Mouse (Mus musculus) left cerebral cortex, adult 11 months (tissue): ENCODE measurements around the gene Cse1l.

ENCODE experiments used
- DNase-seq: peaks from one replicate; pipeline ENCODE4 v3.0.0; 2022; ENCODE audit warnings: low spot score

Gene Cse1l

DNA sequence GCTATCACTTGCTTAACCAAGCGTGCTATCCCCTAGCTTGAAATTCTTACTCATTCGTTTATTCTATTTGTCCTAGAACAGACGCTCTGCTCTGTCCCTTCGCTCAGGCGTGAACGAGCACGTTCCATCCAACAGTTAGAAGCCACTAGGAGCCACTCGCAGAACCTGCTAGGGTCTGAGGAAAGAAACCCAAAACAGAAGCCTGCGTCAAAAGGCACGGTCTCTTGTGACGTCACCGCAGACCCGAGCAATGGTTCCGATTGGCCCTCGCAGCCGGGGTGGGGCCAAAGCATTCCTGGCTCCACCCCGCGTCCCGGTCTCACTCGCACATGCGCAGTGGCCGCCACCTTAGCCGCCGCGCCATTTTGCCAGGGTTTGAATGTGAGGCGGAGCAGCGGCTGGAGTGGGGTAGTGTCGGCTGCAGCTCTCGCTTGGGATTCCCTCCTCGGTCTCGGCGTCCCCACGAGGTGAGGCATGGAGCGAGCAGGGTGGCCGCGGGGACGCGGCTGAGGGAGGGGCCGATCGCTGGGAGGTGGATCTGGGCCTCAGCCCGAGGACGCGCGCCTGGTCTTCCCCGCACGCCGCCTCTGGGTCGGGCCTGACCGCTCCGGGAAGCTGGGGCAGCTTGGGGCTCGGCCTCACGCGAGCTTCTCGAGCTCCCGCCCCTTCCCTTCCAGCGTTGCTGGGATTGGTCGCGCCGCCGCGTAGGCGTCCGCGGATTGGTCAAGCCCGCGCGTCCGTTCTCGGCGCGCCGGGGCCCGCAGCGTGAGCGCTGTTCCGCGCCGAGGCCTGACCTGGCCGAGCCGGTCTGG, at the start of gene Cse1l:
TSS of gene Cse1l (plus strand) at position 330 of the 812 bp plus-strand sequence.
- peak; percentile 96 for DNase-seq

DNA sequence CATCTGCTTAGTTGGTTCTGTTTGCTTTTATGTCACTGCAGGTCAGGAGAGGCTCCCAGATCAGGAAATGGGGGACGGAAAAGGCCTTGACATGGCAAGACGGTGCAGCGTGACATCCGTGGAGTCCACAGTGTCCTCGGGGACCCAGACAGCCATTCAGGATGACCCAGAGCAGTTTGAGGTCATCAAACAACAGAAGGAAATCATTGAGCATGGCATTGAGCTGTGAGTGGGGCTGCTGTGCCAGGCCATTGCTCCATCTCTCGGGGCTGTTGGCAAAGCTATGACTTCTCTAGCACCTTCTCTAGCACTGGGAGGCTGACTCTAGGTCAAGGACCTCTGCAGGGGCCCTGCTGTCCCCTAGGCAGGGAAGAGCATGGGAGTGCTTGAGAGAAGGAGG, 49.5 kb upstream of the Cse1l start:
- DNase-seq, result no peak

DNA sequence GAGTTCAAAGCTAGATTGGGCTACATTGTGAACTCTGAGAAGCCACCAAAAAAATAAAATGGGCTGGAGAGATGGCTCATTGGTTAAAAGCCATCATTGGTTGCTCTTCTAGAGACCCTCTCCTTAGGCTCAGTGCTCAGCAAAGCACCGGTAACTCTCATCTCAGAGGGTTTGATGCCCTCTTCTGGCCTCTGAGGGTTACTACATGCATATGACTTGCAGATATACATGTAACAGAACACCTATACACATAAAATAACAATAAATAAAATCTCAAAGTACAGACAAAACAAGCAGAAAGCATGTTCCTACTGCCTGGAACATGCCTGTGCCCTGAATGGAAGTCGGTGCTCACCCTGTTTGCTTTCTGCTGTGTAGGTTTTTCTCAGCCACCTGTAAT, 48.7 kb upstream of the Cse1l start:
- DNase-seq, result no peak

DNA sequence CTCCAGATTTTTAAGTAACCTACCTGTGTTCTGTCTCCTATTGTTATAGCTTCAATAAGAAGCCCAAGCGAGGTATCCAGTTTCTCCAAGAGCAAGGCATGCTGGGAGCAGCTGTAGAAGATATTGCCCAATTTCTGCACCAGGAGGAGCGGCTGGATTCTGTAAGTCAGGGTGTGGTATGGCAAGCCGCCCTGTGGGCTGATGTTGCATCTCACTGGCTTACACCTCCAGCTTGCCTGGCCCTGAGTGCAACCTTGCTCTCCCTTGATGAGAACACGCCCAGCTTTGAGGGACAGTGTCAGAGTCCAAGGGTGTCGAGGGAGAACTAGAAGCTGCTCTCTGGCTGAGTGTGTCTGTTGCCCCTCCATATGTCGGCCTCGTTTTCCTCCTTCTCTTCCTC, 46.6 kb upstream of the Cse1l start:
- no peak for DNase-seq

DNA sequence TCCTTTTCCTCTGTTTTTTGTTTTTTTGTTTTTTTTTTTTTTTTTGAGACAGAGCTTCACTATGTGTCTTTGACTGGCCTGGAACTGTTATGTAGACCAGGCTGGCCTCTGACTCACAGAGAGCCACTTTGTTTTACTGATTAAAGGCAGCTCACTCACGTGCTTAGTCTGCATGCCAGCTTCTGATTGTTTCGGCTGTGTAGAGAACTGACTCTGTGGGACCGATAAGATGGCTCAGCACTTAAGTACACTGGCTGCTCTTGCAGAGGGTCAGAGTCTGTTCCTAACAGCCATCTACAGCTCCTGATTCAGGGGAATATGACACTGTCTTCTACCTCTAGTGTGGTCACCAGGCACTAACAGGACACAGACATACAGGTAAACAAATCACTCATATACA, 43.3 kb upstream of the Cse1l start:
- DNase-seq, result no peak

DNA sequence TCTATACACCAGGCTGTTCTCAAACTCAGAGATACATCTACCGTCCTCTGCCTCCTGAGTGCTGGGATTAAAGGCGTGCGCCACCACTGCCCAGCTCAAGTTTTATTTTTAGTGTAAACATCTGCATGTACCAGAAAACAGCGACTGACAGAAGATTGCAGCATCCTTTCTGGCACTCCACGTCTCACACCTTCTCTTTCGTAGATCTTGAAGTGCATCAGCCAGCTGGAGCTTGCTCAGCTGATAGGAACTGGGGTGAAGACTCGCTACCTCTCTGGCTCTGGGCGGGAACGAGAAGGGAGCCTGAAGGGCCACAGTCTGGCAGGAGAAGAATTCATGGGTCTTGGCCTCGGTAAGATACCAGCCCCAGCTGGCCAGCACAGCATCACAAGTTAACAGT, 40.4 kb upstream of the Cse1l start:
- no peak for DNase-seq

DNA sequence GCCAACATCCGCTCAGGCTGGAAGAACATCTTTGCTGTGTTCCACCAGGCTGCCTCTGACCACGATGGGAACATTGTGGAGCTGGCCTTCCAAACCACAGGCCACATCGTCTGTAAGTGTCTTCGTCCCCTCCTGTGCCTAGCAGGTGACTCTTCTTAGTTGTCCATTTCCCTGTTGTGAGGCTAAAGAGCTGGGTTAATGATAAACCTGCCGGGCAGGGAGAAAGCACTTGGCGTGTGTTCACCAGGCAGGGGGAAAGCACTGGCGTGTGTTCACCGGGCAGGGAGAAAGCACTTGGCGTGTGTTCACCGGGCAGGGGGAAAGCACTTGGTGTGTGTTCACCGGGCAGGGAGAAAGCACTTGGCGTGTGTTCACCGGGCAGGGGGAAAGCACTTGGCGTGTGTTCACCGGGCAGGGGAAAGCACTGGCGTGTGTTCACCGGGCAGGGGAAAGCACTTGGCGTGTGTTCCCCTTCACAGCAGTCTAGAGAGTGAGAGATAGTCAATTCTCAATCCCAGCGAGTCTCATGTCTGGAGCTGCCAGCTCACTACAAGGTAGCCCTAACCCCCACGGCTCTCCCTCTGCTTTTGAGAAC, 35.5 kb upstream of the Cse1l start:
- DNase-seq, result no peak

DNA sequence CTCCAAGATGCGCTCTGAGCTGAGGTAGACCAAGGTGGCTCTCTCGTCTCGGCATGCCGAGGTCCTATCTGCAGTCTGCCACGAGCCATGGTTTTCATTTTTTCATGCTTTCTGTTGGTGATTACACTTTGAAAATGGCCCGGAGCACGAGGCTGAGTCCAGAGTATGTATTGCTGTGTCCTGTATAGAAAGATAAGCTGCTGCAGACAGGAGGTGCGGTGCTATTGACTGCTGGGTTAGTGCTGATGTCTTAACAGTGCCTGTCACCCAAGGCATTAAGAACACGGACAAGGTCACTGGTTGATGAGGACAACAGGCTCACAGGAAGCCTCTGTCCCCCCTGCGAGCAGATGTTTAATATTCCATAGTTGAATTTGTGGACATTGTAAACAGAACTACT, 34.9 kb upstream of the Cse1l start:
- no peak for DNase-seq

DNA sequence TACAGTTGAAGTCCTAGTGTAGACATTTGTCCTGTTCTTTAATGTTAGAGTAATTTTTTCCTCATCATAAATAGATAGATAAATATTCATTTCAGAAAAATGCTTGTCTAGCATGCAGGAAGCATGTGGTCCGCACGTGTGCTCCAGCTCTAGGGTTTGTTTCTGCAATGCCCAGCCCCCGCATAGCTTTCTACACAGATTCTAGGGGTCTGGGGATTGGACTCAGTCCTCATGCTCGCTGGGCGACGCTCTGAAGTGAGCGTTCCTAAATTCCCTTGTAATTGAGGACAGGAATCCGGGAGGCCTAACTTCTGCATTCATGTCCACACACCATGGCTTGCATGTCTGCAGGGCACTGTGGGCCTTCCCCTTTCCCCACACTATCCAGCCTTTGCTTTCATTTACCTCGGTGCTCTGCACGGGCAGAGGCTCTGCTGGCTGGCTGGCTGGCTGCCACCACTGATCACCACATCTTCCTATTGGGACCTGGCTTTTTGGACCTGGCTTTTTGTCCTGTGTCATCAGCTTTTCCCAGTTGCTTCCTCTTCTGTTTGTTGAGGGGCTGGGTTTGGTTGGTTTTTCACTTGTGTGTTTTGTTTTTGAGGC, 31.1 kb upstream of the Cse1l start:
- no peak for DNase-seq

DNA sequence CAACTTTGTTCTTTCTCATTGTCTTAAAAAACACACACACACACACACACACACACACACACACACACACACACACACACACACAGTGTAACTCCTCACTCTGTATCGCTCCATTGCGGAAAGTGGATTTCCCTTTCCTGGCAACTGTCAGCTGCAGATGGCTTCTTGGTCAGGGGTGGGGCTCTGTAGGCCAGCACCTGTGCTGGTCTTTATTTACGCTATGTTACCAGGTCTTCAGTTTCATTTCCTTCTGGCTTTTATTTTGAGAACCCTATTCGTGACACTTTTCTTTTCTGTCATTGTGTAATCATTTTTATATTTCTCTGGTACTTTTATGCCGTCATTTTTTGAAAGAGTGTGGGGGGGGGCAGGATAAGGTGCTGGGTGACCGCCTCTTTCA, 30.3 kb upstream of the Cse1l start:
- DNase-seq, result no peak

DNA sequence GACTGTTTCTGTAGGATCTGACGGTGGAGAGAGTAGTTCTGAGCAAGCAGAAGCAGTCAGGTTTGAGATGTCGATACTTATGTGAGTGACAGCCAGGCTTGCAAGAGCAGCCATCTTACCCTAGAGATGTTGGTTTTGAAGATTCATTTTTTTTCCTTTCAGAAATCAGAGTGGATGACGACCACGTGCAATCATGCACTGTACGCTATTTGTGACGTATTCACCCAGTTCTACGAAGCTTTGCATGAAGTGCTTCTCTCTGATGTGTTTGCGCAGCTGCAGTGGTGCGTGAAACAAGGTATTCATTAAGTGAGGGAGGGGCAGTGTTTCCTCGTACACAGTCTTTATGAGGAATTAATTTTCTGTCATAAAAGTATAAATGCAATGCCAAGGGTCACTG, 29.5 kb upstream of the Cse1l start:
- no peak for DNase-seq

DNA sequence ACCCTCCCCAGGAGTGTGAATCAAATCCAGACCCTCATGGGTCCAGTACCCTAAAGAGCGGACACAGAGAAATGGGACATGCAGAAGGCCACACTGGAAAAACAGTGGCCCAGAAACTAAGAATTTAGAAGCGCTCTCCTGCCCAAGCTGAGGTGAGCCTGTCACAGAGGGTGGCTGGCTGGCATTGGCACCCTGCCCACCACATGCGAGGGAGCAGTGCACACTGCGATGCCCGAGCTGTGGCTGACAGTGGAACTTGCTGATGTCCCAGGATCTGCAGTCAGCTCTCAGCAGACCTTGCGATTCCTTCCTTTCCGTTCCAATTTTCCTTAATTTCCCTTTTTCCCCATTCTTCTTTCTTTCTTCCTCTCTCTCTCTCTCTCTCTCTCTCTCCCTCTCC, 20.8 kb upstream of the Cse1l start:
- no peak for DNase-seq

DNA sequence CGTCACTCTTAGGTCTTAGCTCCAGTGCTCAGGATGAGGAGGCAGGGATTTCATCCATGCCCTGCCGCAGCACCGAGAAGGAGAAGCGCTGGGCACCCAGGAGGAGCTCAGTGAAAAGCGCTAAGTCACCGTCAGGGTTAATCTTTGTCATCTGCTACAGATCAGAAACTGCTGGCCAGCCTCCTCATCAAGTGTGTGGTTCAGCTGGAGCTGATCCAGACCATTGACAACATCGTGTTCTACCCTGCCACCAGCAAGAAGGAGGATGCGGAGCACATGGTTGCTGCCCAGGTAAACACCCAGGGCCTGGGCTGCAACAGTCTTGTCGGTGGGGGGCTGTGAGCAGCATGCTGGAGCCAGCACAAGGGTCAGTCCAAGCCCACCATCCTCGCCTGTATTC, 20.2 kb upstream of the Cse1l start:
- DNase-seq, result no peak

DNA sequence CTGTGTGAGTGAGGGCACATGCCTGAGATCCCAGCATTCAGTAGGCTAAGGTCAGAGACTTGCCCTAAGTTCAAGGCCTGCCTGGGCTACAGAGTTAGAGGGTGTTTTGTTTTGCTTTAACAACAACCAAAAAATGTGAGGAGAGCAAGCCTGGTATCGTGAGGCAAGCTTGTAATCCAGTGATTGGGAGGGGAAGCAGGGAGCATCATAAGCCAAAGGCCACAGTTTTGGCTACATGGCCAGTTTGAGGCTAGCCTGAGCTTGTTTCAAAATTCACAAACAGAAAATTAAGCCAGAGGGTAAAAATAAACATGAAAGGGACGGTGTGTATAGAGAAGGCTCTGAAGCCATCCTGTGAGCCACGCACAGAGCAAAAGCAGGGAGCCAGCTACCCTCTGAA, 19.6 kb upstream of the Cse1l start:
- no peak for DNase-seq

DNA sequence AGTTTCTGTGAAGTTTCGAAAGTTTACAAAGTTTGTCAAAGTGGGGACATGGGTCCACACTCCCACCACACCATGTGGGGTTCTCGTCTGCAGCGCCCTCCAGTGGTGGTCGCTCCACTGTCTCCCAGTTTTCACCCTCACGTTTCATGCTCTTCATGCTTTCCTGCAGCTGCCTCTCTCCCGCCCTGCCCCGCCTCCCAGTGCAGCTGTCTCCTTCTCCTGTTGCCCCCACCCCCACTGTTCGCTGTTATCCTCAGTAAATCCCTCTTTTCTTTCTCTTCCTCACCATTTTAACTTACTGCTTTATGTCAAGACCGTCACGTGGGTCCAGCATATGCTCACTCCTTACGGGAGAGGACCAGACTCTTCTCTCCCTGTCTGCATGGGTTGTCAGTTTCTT, 18.0 kb upstream of the Cse1l start:
- DNase-seq, result no peak

DNA sequence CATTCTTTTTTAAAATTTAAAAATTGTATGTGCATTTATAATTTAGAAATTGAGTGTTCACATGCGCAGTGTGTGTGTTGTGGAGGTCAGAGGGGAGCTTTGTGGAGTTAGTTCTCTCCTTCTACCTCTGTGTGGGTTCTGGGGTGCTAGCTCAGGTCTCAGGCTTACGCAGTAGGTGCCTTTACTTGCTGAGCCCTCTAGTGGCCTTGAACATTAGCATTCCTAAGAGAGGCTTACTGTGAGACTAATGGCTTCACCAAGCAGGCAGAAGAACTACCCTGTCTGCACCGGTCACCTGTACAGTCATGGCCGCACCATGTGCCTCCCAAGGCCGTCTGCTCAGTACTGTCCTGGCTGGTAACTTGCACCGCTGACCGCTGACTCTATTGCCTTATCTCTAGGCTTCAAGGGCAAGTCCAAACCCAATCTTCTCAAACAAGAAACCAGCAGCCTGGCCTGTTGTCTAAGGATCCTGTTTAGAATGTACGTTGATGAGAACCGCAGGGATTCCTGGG, 14.4 kb upstream of the Cse1l start:
- no peak for DNase-seq

DNA sequence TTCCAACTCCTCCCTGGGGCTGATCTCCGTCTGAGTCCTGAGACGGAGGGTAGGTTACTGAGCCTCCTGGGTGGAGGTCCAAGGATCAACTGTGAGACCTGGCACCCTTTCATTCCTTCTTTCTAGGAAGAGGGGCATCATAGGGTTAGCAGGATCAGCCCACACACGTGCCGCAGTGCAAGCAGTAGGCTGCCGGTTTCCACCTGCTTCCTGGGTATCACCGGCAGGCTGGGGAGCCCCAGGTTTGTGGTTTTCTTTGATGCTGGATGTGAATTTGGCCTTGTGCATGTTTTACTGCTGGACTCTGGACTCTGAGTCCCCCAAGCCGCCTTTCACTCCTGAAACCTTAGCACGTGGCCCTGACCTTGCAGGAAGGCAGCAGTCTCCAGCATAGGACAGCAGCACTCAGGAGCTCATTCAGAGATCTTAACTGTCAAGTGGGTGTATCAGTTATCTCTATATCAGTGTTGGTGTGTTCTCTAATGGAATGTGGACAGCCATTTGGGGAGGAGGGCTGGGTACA, 13.6 kb upstream of the Cse1l start:
- no peak for DNase-seq

DNA sequence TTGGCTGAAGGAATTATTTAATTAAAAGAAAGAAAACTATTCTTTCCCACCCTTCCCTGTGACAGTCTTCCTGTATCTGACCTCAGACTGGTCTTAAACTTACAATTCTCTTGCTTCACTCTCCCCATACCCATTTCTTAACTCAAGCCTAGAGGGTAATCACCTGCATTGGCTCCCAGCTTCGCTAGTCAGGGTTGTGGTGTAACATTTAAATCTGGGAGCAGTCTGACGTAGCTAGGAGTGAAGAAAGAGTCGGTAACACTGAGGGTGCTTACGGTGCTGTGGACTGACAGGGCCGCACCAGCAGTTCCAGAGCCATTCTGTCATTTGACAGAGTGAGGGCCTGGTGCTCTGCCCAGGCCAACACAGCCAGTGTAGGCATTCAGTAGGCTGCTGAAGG, 12.8 kb upstream of the Cse1l start:
- no peak for DNase-seq

DNA sequence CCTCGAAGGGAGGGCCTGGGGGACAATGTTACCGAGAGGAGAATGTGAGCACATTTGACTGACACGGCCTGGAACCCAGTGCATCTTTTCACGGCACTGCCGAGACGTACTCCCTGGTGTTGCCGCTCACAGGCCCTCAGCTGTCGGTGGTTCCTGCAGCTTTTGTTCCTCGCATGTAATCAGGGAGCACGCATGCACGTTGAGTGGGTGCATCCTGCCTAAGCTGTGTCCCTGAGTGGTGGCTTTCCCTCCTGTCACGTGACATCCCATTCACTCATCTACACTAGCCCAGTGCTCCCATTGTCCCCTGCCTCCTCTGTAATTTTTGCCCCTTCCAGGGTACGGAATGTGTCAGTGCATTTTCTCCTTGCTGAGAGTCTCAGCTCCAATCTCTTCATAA, 9.5 kb upstream of the Cse1l start:
- DNase-seq, result no peak

DNA sequence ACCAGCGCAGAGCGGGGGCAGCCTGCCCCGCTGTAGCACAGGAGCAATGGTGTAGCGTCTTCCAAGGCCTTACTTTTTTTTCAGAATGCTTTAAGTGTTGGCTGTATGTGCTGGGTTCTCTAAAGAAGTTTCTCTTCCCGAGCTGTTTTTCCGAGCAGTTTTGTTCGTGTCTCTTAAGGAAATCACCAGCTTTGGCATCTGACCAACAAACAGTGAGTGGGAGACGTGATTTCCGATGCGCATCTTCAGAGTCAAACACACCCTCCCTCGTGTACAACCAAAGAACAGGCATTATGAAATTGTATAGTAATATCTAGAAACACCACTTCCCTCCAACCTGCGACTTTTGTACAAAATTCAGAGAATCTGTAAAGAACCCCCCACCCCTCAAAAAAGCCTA, 8.9 kb upstream of the Cse1l start:
- DNase-seq, result no peak

DNA sequence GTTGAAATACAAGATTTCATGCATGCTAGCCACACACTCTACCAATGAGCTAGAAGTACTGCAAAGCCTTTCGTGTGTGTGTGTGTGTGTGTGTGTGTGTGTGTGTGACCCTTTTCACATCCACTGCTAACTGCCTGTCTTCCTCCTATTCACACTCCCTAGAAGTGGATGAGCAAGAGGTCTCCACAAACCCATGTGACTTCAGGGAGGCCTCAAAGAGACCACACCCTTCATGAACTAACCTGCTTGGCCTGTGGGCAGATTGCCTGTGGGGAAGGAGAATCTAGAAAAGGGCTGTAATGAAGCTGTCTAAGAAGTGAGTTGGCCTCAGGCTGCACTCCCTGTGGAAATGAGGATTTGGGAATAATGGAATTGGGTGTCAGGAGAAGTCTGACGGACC, 6.7 kb upstream of the Cse1l start:
- DNase-seq, result no peak

DNA sequence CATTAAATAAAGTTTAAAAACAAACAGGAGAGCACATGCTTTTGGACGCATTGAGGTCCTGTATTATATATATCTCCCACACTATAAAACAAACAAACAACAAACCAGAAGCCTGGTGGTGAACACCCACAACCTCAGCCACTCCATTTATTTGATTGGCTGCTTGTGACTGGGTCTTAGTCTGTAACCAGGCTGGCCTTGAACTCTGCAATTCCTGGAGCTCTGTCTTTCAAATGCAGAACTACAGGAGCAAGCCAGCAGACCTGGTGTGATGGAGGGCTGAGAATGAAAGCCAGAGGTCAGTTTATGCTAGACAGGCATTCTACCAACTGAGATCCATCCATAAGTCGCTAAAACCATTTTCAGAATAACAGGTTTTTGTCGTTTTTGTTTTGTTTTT, 6.1 kb upstream of the Cse1l start:
- no peak for DNase-seq

DNA sequence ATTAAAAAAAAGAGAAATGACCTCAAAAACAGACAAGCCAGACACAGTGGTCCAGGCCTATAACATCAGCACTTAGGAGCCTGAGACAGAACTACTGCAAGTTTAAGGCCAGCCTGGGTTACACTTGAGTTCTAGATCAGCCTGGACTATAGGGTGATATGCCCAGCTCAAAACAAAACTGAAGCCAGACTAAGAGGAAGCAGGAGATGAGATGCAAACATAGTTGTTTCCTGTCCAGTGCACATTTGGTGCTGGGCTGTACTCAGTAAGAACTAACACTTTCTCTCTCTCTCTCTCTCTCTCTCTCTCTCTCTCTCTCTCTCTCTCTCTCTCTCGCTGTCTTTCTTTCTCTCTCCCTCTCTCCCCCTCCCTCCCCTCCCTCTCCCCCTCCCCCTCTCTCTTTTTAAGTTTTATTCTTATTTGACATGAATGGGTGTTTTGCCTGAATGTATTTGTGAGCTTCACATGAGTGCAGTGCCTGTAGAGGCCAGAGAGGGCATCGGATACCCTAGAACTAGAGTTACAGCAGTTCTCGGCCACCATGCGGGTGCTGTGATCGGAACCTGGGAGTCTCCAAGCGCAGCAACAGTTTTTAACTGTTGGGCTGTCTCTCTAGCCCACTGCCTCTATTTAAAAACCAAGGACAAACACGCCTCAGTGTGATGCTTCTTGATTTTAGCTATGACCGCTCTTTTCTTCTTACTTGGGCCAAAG, 4.9 kb upstream of the Cse1l start:
- DNase-seq, result no peak
